Mouse (Mus musculus) kidney, postnatal 14 days (tissue): ENCODE data around the gene Tstd2.

Experiments used
- DNase-seq: peaks from one replicate; pipeline ENCODE4 v3.0.0; 2022; ENCODE audit warnings: mixed read lengths

The Tstd2 gene

DNA sequence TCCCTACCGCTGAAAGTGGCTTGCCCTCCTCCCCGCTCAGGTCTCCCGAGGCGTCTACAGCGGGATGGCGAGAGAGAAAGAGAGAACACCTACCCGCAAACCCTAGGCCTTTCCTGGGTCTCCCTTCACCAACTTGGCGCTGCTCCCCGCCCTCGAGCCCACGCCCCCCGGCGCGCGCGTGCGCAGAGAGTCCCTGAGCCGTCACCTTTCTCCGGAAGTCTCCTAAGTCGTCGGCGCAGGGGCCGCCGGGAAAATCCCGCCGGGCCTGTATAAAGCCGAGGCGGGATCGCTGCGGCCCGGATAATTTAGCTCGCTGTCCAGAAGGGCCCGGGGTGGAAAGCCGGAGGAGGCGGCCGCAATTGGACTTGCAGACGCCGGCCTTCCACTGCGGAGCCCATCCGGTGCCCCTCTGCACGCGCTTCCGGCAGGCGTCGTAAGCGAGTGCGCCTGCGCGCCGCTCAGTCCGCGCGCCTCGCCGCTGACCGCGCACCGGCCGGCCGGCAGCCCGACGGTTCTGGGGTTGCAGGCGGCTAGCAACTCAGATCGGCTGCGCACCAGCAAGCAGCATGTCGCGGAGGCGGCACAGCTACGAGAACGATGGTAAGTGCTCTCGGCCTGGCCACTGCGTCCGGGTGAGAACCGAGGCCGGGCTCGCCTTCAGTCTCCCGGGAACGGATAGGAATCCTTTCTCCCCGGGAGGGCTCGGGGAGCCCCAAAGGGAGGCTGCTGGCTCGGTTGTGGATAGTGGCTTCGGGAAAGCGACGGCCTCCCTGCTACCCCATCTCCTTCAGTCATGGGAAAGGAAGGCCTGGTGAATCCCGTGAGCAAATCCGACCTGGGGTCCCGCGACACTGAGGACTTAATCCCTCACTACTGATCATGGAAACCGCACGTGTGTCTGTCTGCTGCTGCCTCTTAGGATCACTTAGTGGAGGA is at the start of gene Tstd2, which contains the start of gene Ncbp1:
Tstd2 (minus strand) TSS at position 408 of the 936 bp plus-strand sequence.
Ncbp1 (plus strand) TSS at position 327 of the 936 bp plus-strand sequence.
- peak; percentile 94 for DNase-seq

GRCm38 (mm10) chr4:46186466-46186865 is 48.0 kb upstream of the Tstd2 start:
- DNase-seq, result no peak

DNA sequence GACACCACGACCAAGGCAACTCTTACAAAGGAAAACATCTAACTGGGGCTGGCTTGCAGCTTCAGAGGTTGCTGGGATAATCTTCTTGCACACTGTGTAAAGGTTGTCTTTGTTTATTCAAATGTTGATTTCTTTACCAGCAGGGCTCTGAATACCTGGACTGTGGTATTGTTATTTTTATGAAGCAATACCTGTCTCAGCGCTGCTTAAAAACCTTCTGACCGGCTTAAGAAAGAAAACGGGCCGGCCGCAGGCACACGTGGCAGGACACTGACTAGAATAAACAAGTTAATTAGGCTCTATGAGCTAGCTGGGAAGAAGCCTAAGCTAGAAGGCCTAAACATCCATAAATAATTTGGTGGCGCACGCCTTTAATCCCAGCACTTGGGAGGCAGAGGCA is 47.4 kb upstream of the Tstd2 start:
- no peak for DNase-seq

GRCm38 (mm10) chr4:46185423-46185822 is 46.9 kb upstream of the Tstd2 start:
- no peak for DNase-seq

DNA sequence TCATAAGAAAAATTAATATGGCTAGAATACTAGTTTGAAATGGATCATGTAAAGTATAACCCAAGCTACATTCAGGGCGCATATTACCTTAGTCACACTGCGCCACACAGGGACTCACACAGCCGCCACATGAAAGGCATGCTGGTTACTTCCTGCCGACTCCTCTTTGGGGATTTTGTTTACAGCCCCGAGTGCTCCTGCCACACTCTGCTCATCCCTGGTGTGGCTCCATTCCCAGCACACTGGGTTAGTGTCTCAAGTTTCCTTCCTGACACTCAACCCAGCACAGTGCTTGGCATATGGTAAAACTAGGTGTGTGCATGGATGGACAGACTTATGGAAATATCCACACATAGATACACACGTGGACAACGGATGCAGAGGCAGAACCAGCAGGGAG is 43.7 kb upstream of the Tstd2 start:
- DNase-seq, result no peak

DNA sequence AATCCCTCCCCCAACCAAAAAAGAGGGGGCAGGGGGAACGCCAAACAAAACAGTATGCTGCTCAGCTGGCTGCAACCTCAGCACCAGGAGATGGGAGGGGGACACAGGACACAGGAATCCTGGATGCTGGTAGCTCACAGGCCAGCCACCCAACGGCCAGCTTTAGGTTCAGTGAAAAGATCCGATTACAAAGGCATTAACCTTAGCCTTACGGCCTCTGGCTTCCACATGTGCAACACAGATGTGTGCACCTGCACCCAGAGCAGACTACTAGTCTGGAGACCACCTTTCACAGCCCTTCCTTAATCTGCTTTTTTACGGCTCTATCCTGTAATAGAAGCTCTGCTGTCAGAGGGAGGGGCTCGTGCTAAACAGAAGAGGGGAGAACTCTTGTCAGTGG is 42.7 kb upstream of the Tstd2 start:
- no peak for DNase-seq

- no peak for DNase-seq
Measured at GRCm38 (mm10) chr4:46177496-46177895, 39.0 kb upstream of the Tstd2 start.

GRCm38 (mm10) chr4:46177018-46177417 is 38.5 kb upstream of the Tstd2 start:
- no peak for DNase-seq

DNA sequence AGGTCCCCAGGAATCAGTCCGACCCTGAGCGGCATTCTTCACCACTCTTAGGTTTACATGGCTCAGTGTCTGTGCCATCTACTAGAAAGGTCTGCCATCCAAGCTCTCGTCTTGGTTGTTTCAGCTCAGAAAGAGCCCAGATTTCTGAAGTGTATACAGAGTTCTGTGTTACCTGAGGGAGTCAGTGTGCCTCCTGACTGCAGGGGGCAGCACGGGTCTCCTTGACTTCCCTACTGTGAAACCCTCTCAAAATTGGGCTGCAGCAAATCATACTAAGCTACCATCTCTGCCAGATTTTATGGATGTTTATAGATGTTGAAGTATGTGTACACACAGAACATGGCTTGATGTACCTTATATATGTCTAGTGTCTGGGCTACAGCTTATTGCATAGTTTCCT is 37.8 kb upstream of the Tstd2 start:
- DNase-seq, result no peak

GRCm38 (mm10) chr4:46171761-46172160 is 33.3 kb upstream of the Tstd2 start:
- no peak for DNase-seq

- DNase-seq, result no peak
Measured at GRCm38 (mm10) chr4:46165831-46166230, 27.3 kb upstream of the Tstd2 start.

- no peak for DNase-seq
Measured at GRCm38 (mm10) chr4:46164027-46164426, 25.5 kb upstream of the Tstd2 start.

DNA sequence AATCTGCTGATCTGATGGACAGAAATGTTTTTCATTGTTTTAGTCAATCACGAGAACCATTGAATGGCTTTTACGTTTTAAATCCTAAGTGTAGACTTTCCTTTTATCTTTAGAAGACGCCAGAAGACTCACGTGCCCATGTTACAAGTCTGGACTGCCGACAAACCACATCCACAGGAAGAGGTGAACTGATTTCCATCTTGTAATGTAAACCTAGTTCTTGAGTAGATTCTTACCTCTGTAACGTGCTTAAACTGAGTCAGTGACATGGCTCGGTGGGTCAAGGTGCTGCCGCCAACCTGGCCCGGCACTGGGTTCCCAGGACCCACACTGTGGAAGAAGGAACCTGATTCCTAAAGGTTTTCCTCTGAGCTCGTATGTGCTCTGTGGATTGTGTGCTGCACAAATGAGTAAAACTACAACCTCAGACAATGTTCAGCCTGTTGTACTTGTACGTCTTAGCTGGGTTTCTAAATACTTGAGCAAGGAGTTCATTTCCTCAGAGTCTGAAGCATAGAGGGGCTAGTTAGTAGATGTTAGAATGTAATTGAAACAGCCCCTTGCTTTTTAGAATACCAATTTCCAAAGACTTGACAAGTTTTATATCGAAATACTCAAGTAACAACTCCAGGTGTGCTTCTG is 13.5 kb upstream of the Tstd2 start:
- DNase-seq, result no peak

- DNase-seq, result no peak
Measured at GRCm38 (mm10) chr4:46146881-46147280, 8.4 kb upstream of the Tstd2 start.

- DNase-seq, result no peak
Measured at GRCm38 (mm10) chr4:46144323-46144722, 5.8 kb upstream of the Tstd2 start.

- no peak for DNase-seq
Measured at GRCm38 (mm10) chr4:46137629-46138286, 736 bp downstream of the Tstd2 start.

DNA sequence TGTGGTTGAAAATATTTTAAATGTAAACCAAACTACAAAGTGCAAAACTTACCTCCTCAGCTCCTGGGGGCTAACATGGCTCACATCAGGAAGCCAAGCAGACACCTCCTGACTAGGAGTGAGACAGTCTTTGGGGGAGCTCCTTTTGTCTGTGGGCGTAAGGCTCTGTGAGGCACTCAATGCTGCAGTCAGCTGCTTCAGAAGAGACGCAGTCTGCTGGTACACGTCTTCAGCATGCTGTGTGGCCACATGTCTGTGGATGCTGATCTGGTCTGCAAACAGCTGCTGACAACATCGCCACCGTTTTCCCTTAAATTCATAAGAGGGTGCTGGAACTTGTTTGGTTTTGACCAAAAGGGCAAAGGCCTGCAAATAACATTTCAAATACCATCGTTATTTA is 6.7 kb downstream of the Tstd2 start:
- no peak for DNase-seq

- DNase-seq, result peak; percentile 55
Measured at GRCm38 (mm10) chr4:46130221-46130620, 8.3 kb downstream of the Tstd2 start.

- DNase-seq, result peak; percentile 63
Measured at GRCm38 (mm10) chr4:46129311-46130004, 9.0 kb downstream of the Tstd2 start.

GRCm38 (mm10) chr4:46126541-46126940 is 12.0 kb downstream of the Tstd2 start:
- DNase-seq, result peak; percentile 73

GRCm38 (mm10) chr4:46123358-46123757 is 15.1 kb downstream of the Tstd2 start:
- no peak for DNase-seq

GRCm38 (mm10) chr4:46120767-46121166 is 17.7 kb downstream of the Tstd2 start:
- no peak for DNase-seq
